Mouse (Mus musculus) heart, embryonic 13.5 days (tissue): Measurements from ENCODE around the gene Gm45713. TPM values are rescaled to one million over a fixed set of nuclear protein-coding genes. Genes with fewer than 3 reads are reported as not detected.
A peak's percentile ranks its signal among the peaks of the same experiment; 100 is the strongest.

Experiments used
- ATAC-seq: fragments of 200-750 bp; cut with Nextera tagmentation; 2 replicates; pipeline ENCODE4 v1.8.0; 2017; ENCODE audit warnings: moderate TSS enrichment; ENCODE audit not compliant: insufficient number of reproducible peaks, low FRiP score, low TSS enrichment; ENCODE audit errors: extremely low read depth
- H3K27ac ChIP-seq: fragments of 300-500 bp; sonication (generic); replicated peaks from 2 replicates; pipeline ENCODE4 v1.5.1; 2015; ENCODE audit warnings: moderate library complexity, mild to moderate bottlenecking, inconsistent platforms
- H3K27me3 ChIP-seq: fragments of 300-500 bp; sonication (generic); replicated peaks from 2 replicates; pipeline ENCODE4 v1.6.1; 2015; ENCODE audit warnings: mild to moderate bottlenecking, inconsistent platforms
- H3K36me3 ChIP-seq: fragments of 300-500 bp; sonication (generic); 2 replicates; pipeline ENCODE4 v1.6.1; 2015; ENCODE audit warnings: mild to moderate bottlenecking, inconsistent platforms
- H3K4me1 ChIP-seq: fragments of 300-500 bp; sonication (generic); 2 replicates; pipeline ENCODE4 v1.6.1; 2015; ENCODE audit warnings: inconsistent platforms
- H3K4me2 ChIP-seq: fragments of 300-500 bp; sonication (generic); 2 replicates; pipeline ENCODE4 v1.6.1; 2015; ENCODE audit warnings: inconsistent platforms, mild to moderate bottlenecking, moderate library complexity
- H3K4me3 ChIP-seq: fragments of 300-500 bp; sonication (generic); 2 replicates; pipeline ENCODE4 v1.5.1; 2015; ENCODE audit warnings: moderate library complexity, mild to moderate bottlenecking, inconsistent platforms
- H3K9ac ChIP-seq: fragments of 300-500 bp; sonication (generic); 2 replicates; pipeline ENCODE4 v1.6.1; 2015; ENCODE audit warnings: inconsistent platforms, mild to moderate bottlenecking, moderate library complexity
- H3K9me3 ChIP-seq: fragments of 300-500 bp; sonication (generic); 2 replicates; pipeline ENCODE4 v1.6.1; 2016; ENCODE audit warnings: inconsistent platforms
- WGBS: fragments of 180-500 bp; shearing (Covaris S2); methylation state at CpG from one replicate; pipeline ENCODE4 v1.1.7; 2015; ENCODE audit warnings: mixed read lengths; 5-methylcytosine and 5-hydroxymethylcytosine counted together
- polyA plus RNA-seq: library from polyadenylated mRNA; unstranded; fragments of >200 nt; fragmentation: Nextera tagmentation; extraction: Ambion mirVana; gene quantifications from 2 replicates; pipeline ENCODE4 v1.2.1, GENCODE M21; 2015

Gene Gm45713
- polyA plus RNA-seq, 1 experiment from 2014 or later: 0.17 TPM

DNA sequence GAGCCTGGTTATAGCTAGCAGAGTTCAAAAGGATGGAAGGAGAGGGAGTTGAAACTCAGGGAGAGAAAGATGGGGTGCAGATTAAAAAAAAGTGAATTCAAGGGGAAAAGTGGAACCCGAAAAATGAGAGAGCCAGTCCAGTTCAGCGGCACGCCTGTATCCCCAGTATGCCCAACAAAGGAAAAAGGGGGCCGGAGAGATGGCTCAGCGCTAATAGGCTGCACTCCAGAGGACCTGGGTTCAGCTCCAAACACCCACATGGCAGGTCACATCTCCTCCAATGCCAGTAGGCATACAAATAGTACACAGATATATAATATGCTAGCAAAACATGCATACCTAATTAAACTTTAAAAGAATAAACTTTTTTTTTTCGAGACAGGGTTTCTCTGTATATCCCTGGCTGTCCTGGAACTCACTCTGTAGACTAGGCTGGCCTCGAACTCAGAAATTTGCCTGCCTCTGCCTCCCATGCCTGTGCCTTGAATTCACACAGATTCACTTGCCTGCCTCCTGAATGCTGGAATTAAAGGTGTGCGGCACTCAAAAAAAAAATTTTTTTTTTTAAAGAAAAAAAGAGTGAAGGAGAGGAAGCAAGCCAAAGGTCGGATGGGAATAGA lies 27.1 kb upstream of the Gm45713 start:
- Histone ChIP-seq H3K27me3 (peaks cover 59% of the 10 kb centered on the region), H3K4me1 (peaks cover 24% of the 10 kb centered on the region), H3K9me3 (no peaks in the 10 kb centered on the region), H3K4me3 (peak overlapping the region; percentile 53; the same call in 1 of the 2 replicates), H3K9ac (no peak overlapping the region; the same call in 1 of the 2 replicates), H3K4me2 (peak overlapping the region; percentile 81; the same call in 1 of the 2 replicates), H3K27ac (no peak overlapping the region), H3K36me3 (peaks cover 29% of the 10 kb centered on the region)
- ATAC-seq: no peak
- 70% methylated on average over 9 of the region's 9 CpGs for WGBS

DNA sequence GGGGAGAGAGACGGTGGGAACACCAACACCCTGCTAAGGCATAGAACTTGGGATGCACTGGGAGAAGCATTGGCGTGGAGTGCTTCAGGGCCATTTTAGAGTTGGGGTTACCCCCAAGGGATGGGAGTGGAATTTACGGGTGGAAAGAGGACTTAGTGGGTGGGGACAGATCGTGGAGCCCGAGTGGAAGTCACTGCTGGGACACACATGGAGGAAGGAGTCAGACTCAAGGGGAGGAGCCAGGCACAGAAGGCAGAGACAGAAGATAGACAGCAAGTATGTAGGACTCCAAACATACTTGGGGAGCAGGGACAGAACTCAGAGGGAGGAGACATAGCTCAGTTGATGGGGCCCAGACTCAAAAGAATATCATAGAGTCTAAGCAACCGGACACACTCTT lies 26.5 kb upstream of the Gm45713 start:
- H3K27ac ChIP-seq: no peak overlapping the region
- H3K9me3 ChIP-seq: no peaks in the 10 kb centered on the region
- ATAC-seq: no peak
- 30% methylated on average over 6 of the region's 6 CpGs for WGBS
- H3K4me2 ChIP-seq: peak overlapping the region; percentile 81
- peaks cover 24% of the 10 kb centered on the region for H3K4me1 ChIP-seq
- H3K4me3 ChIP-seq: peak overlapping the region; percentile 53
- H3K9ac ChIP-seq: peak overlapping the region; percentile 71
- peaks cover 53% of the 10 kb centered on the region for H3K27me3 ChIP-seq
- peaks cover 35% of the 10 kb centered on the region for H3K36me3 ChIP-seq

DNA sequence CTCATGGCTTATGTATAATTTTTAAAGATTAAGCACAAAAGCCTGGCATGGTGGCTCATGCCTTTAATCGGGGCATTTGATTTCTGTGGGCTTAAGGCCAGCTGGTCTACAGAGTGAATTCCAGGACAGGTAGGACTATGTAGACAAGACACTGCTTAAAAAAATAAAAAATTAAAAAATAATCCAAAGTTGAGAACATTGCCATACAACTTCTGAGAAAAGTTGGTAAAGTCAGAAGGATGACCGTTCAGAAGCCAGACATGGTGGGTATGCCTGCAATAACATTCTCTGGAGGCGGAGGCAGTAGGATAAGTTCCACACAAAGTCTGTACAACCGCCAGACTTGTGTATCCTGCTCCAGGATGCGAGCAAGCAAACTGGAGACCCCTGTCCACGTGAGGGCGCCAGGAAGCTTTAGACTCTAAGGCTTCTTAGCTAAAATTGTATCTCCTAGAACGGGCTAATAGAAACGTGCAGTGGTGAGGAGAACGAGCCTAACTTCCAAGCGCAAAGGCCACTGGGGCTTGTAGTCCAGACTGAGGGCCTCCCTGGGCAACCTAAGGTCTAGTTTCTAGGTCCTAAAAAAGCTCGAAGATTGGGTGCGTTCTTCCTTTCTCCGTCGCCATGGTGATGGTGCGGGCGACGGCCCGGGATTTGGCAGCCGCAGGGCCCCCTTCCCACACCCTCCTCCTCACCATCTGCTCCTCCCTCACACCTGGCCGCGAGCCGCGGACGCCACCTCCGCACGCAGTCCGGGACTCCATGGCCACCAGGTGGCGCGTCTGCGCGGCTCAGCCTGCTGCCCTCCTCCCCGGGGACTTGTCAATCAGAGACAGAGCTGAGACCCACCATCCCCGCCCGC lies 25.8 kb upstream of the Gm45713 start:
- ATAC-seq: peak; percentile 64
- H3K4me1 ChIP-seq: peaks cover 24% of the 10 kb centered on the region
- peak overlapping the region; percentile 81 for H3K4me2 ChIP-seq
- peak overlapping the region; percentile 53 for H3K4me3 ChIP-seq
- H3K36me3 ChIP-seq: peaks cover 39% of the 10 kb centered on the region
- WGBS: 4% methylated on average over 35 of the region's 35 CpGs
- H3K27ac ChIP-seq: no peak overlapping the region; the same call in 1 of the 2 replicates
- peak overlapping the region; percentile 71 for H3K9ac ChIP-seq
- no peaks in the 10 kb centered on the region for H3K9me3 ChIP-seq
- peaks cover 46% of the 10 kb centered on the region for H3K27me3 ChIP-seq

DNA sequence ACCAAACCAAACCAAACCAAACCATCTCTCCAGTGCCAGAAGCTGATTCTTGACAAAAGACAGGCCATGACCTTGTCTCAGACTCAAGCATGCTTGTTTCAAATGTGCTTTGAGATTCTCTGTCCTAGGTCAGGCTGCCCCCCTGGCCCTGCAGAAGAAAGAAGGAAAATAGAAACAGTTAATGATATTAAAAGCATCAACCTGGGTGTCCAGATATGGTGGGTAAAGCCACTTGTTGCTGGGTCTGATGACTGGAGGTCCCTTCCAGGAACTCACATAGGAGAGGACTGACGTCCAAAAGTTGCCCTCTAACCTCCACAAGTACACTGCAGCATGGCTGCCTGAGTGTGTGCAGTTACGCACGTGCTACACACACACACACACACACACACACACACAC lies 24.8 kb upstream of the Gm45713 start:
- Histone ChIP-seq H3K9me3 (no peaks in the 10 kb centered on the region), H3K4me3 (no peak overlapping the region), H3K27ac (no peak overlapping the region), H3K36me3 (peaks cover 48% of the 10 kb centered on the region), H3K27me3 (peaks cover 36% of the 10 kb centered on the region), H3K4me1 (peaks cover 24% of the 10 kb centered on the region), H3K9ac (no peak overlapping the region), H3K4me2 (no peak overlapping the region)
- WGBS: 88% methylated on average over 3 of the region's 3 CpGs
- ATAC-seq: no peak

DNA sequence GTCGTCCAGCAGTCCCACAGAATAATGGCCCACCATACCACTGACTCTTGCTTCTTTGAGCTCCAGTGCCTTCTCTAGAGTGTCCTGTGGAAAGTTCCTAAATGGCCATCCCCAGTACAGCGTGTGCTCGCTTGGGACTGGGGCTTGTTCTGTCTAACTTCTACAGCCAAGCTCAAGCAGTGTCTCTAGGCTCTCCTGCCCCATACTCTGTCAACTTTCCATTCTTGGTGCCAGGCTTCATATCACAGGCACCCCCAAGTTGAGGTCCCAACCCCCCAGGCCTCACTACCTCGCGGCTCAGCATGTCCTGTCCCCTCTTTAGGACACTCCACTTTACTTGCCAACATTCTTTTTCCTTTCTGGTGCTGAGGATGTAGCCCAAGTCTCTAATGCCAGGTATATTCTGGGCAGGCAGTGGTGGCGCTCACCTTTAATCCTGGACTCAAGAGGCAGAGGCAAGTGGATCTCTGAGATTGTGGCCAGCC lies 24.3 kb upstream of the Gm45713 start:
- Histone ChIP-seq H3K36me3 (peaks cover 48% of the 10 kb centered on the region), H3K4me2 (no peak overlapping the region), H3K27me3 (peaks cover 31% of the 10 kb centered on the region), H3K4me3 (no peak overlapping the region), H3K9ac (no peak overlapping the region), H3K9me3 (no peaks in the 10 kb centered on the region), H3K4me1 (peaks cover 25% of the 10 kb centered on the region), H3K27ac (no peak overlapping the region)
- ATAC-seq: no peak
- WGBS: 88% methylated on average over 6 of the region's 6 CpGs

DNA sequence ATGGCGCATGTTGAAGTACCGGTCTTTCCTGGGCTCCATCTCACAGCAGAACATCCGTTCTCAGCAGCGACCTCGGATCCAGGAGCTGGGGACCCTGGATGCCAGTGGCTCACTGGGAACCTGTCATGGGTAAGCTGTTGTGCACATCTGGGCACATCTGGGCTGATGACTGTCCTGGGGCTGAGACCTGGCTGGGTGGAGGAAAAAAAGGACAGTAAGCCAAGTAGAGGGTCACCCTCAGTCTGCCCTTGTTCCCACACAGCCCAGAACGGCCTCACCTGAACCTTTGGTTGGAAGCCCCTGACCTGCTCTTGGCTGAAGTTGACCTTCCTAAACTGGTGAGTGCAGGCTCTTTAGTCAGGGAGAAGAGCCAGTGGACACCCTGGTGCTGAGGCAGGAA lies 23.0 kb upstream of the Gm45713 start:
- ATAC-seq: no peak
- Histone ChIP-seq H3K4me2 (no peak overlapping the region), H3K9ac (0 out of 2 replicates have a peak overlapping the region, but pooled peaks have one; percentile 10), H3K9me3 (no peaks in the 10 kb centered on the region), H3K27ac (no peak overlapping the region), H3K36me3 (peaks cover 48% of the 10 kb centered on the region), H3K27me3 (peaks cover 18% of the 10 kb centered on the region), H3K4me3 (no peak overlapping the region), H3K4me1 (peaks cover 19% of the 10 kb centered on the region)
- 91% methylated on average over 6 of the region's 6 CpGs for WGBS

DNA sequence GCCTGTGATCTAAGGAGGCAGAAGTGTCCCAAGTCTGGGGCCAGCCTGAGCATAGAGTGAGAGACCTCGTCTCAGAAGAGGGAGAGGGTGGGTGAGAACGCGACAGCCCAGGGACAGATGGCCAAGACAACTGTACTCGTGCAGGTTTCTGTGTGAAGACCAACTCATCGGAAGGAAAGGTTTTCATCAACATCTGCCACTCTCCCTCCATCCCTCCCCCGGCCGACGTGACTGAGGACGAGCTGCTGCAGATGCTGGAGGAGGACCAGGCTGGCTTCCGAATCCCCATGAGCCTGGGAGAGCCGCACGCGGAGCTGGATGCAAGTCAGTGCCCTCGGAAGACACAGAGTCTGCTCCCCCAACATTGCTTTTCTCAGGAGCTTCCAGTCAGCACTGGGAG lies 21.4 kb upstream of the Gm45713 start:
- Histone ChIP-seq H3K9ac (no peak overlapping the region), H3K4me3 (no peak overlapping the region), H3K9me3 (no peaks in the 10 kb centered on the region), H3K4me2 (no peak overlapping the region), H3K27ac (no peak overlapping the region), H3K4me1 (peaks cover 19% of the 10 kb centered on the region), H3K27me3 (peaks cover 2% of the 10 kb centered on the region), H3K36me3 (peaks cover 48% of the 10 kb centered on the region)
- WGBS: 80% methylated on average over 14 of the region's 14 CpGs
- no peak for ATAC-seq

DNA sequence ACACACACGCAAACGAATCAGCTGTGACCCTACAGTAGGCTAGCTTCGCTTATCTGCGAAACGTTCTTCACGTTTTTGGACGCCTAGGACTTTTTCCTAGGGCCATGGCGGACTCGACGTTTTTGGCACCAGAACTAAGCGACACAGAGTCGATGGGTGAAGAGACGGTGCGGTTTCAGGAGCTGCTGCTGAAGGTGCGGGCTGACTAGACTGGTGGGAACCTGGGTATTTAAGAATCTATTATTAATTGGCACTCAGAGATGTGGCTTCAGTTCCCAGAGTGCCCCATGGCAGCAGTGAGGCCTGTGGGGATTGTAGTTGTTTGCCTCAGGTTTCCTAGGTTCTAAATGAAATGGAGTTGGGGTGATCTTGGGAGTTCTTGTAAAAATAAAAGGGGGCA lies 20.2 kb upstream of the Gm45713 start:
- Histone ChIP-seq H3K27me3 (no peaks in the 10 kb centered on the region), H3K27ac (no peak overlapping the region), H3K4me3 (no peak overlapping the region), H3K36me3 (peaks cover 48% of the 10 kb centered on the region), H3K9ac (no peak overlapping the region), H3K9me3 (no peaks in the 10 kb centered on the region), H3K4me1 (peaks cover 14% of the 10 kb centered on the region), H3K4me2 (no peak overlapping the region)
- no peak for ATAC-seq
- 88% methylated on average over 15 of the region's 15 CpGs for WGBS

DNA sequence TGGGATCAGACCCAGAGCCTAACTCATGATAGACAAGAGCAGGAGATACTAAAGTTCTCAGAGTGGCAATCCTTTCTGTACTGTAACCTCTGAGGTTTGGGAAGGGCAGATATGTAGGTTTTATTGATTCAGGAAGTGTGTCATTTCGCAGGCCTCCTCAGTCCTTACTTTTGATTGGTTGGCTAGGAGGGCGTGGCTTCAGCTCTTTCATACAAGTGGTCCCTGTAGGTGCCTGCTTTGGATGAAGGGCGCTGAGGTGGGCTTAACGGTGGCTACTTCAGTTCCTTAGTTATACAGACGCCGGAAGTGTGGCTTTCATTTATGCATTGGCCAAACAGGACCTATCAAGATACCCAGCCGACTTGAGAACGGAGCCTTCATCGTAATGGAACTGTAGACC lies 19.6 kb upstream of the Gm45713 start:
- Histone ChIP-seq H3K9ac (no peak overlapping the region), H3K4me3 (no peak overlapping the region)

DNA sequence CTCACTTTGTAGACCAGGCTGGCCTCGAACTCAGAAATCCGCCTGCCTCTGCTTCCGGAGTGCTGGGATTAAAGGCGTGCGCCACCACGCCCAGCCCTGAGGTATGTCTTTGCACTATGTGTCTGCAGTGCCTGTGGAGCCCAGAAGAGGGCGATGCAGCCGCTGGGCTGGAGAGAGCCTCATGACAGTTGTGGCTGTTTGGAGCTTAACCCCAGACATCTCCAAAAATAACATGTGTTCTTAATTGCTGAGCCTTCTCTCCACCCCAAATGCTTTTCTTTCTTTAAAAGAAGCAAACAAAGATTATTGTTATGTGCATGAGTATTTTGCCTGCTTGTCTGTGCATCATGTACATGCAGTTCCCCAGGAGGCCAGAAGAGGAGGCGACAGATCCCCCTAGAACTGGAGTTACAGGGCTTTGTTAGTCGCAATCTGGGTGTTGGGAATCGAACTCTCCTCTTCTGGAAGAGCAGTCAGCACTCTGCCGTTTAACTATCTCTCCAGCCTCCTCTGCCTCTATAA lies 19.0 kb upstream of the Gm45713 start:
- Histone ChIP-seq H3K27me3 (no peaks in the 10 kb centered on the region), H3K4me3 (peak overlapping the region; percentile 70), H3K4me1 (peaks cover 21% of the 10 kb centered on the region), H3K9me3 (no peaks in the 10 kb centered on the region), H3K4me2 (peak overlapping the region; percentile 77), H3K9ac (peak overlapping the region; percentile 95), H3K36me3 (peaks cover 38% of the 10 kb centered on the region), H3K27ac (peak overlapping the region; percentile 32; the same call in 1 of the 2 replicates)
- ATAC-seq: no peak
- 71% methylated on average over 12 of the region's 12 CpGs for WGBS

More for the DNA sequence above, 19.6 kb upstream of the Gm45713 start:
- Histone ChIP-seq H3K4me2 (peak overlapping the region; percentile 77; the same call in 1 of the 2 replicates), H3K9me3 (no peaks in the 10 kb centered on the region), H3K4me1 (peaks cover 17% of the 10 kb centered on the region), H3K27ac (no peak overlapping the region), H3K27me3 (no peaks in the 10 kb centered on the region), H3K36me3 (peaks cover 44% of the 10 kb centered on the region)
- WGBS: 85% methylated on average over 9 of the region's 9 CpGs
- ATAC-seq: no peak
